Mouse (Mus musculus): ENCODE measurements around the gene Nop14. TPM values are rescaled to one million over a fixed set of nuclear protein-coding genes. Genes with fewer than 3 reads are reported as not detected.
A peak's percentile ranks its signal among the peaks of the same experiment; 100 is the strongest.

The Nop14 gene
- polyA plus RNA-seq, 1 experiment from 2014 or later = 23.1 TPM

DNA sequence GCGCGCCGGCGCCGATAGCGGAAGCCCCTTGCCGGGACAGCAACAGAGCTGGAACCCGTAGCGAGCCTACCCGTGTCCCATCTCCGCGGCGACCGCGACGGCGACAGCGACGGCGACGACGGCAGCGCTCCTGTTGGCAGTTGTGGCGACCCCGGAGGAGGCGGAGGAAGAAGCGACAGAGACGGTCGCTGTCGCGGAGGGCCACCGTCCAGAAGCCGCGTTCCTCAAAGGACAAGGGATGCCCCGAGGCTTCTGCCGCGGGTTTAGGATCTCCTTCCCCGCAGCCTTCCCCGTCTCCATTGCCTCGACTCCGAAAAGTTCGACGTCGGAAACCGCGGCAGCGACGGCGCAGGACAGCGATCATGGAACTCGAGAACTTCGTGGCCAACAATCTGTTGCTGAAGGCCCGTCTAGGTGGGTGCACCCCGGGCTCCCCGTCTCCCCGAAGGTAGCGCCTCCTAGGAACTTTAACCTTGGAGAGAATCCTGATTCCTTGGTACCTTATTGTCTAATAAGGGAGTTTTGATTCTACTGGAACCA, 713 bp upstream of the Nop14 start:
- Histone ChIP-seq H3K4me2 (replicated peaks) (peak overlapping the region; percentile 60), H3K4me1 (replicated peaks; ENCODE audit: control insufficient read depth, insufficient read depth, low read length) (peaks cover 8% of the 10 kb centered on the region), H3K27ac (peak overlapping the region; percentile 79), H3K36me3 (replicated peaks; ENCODE audit: control insufficient read depth, insufficient read depth) (peaks cover 18% of the 10 kb centered on the region), H3K27me3 (ENCODE audit: control insufficient read depth, insufficient read depth, low read length) (no peaks in the 10 kb centered on the region), H3K9ac (peak overlapping the region; percentile 55), H3K4me3 (replicated peaks; ENCODE audit: low read length) (peak overlapping the region; percentile 63), H3K9me3 (ENCODE audit: control insufficient read depth, low read length) (no peaks in the 10 kb centered on the region)
- DNase-seq (ENCODE audit: low spot score) = peak; percentile 44
- under 1% methylated on average over 57 of the region's 57 CpGs for WGBS
- ATAC-seq (ENCODE audit: low FRiP score) = no peak; the same call in 1 of the 2 replicates

DNA sequence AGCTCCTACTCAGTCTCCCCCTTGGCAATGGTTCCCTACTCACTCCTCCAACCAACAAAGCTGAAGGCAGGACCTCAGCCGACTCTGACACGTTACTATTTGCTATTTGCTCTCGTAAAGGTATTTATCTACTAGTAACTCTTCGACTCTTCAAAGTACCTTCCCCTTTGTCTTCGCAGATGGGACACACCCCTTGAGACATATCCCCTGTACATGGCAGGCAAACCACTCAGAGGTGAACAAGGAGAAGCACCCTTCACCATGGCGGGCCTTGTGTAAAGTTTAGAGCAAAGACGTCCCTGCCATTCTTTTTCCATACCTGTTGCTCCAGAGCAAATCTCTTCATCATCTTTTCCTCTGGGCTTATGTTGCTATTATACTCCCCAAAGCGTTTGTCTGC, 2.4 kb downstream of the Nop14 start:
- peaks cover 8% of the 10 kb centered on the region for H3K4me1 ChIP-seq (replicated peaks; ENCODE audit: control insufficient read depth, insufficient read depth, low read length)

DNA sequence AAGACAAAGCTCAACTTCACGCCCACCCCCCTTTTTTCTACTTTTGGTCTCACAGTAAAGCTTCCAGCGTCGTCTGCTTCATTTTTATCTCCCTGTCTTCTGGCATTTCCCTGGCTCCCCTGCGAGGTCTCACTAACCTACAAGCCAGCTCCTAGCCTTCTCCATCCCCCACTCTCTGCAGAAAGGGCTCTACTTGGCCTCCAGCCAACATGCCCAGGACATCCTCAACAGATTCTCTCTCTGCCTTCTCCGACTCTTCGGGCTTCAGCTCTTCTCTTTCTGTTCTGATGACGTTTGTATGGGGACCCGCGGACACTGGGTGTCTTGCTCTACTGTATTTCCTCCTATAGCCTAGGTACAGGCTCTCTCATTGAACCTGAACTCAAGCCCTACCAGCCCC, 5.1 kb downstream of the Nop14 start:
- no peak for ATAC-seq (ENCODE audit: low FRiP score)
- Histone ChIP-seq H3K4me1 (replicated peaks; ENCODE audit: control insufficient read depth, insufficient read depth, low read length) (peaks cover 8% of the 10 kb centered on the region), H3K4me2 (replicated peaks) (no peak overlapping the region), H3K9me3 (ENCODE audit: control insufficient read depth, low read length) (no peaks in the 10 kb centered on the region), H3K27me3 (ENCODE audit: control insufficient read depth, insufficient read depth, low read length) (no peaks in the 10 kb centered on the region), H3K27ac (no peak overlapping the region), H3K36me3 (replicated peaks; ENCODE audit: control insufficient read depth, insufficient read depth) (peaks cover 75% of the 10 kb centered on the region), H3K9ac (no peak overlapping the region), H3K4me3 (replicated peaks; ENCODE audit: low read length) (no peak overlapping the region)
- DNase-seq (ENCODE audit: low spot score) = no peak
- WGBS = 87% methylated on average over 9 of the region's 9 CpGs

More for the DNA sequence above, 2.4 kb downstream of the Nop14 start:
- Histone ChIP-seq H3K36me3 (replicated peaks; ENCODE audit: control insufficient read depth, insufficient read depth) (peaks cover 49% of the 10 kb centered on the region), H3K4me2 (replicated peaks) (no peak overlapping the region), H3K9me3 (ENCODE audit: control insufficient read depth, low read length) (no peaks in the 10 kb centered on the region), H3K27me3 (ENCODE audit: control insufficient read depth, insufficient read depth, low read length) (no peaks in the 10 kb centered on the region), H3K9ac (no peak overlapping the region), H3K4me3 (replicated peaks; ENCODE audit: low read length) (no peak overlapping the region), H3K27ac (no peak overlapping the region)
- DNase-seq (ENCODE audit: low spot score) = no peak
- ATAC-seq (ENCODE audit: low FRiP score) = no peak
- WGBS = 96% methylated on average over 8 of the region's 8 CpGs

DNA sequence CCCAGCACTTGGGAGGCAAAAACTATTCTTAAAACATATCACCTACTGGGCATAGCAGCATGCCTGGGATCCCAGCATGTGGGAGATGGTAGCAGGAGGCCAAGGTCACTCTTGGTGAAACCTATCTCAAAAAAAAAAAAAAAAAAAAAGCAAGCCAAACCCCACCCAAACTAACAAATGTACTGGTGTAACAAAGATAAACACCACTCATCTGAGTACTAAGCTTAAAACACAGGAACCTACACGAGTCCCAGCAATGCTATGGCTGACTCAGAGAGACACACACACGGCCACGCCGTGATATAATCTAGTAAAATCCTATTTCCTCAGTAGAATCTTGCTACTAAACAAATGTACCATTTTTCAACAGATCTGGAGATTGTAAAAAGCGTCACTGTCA, 7.0 kb downstream of the Nop14 start:
- DNase-seq (ENCODE audit: low spot score) = no peak
- no peaks in the 10 kb centered on the region for H3K4me1 ChIP-seq (replicated peaks; ENCODE audit: control insufficient read depth, insufficient read depth, low read length)
- no peak overlapping the region for H3K9ac ChIP-seq
- ATAC-seq (ENCODE audit: low FRiP score) = no peak
- peaks cover 94% of the 10 kb centered on the region for H3K36me3 ChIP-seq (replicated peaks; ENCODE audit: control insufficient read depth, insufficient read depth)
- WGBS = over 99% methylated on average over 5 of the region's 5 CpGs
- H3K27me3 ChIP-seq (ENCODE audit: control insufficient read depth, insufficient read depth, low read length) = no peaks in the 10 kb centered on the region
- H3K4me3 ChIP-seq (replicated peaks; ENCODE audit: low read length) = no peak overlapping the region
- H3K9me3 ChIP-seq (ENCODE audit: control insufficient read depth, low read length) = no peaks in the 10 kb centered on the region
- no peak overlapping the region for H3K4me2 ChIP-seq (replicated peaks)
- no peak overlapping the region for H3K27ac ChIP-seq

DNA sequence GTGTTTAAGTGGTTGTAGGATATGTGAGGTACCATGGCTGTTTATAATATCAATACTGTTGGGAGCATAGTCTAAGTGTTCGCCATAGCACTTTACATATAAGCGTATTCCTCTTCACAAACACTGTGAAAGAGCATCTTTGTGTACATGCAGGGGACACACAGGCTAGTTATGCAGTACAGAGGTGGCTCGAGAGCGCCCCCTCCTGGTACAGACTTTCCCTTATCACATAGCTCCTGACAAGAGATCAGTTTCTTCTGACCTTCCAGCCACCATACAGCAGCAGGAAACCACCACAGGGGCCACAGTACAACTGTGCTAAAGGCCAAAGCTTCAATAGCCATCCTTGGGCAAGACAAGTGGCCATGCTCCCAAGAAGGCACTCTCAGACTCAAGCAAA, 12.4 kb downstream of the Nop14 start:
- 51% methylated on average over 4 of the region's 4 CpGs for WGBS
- H3K9ac ChIP-seq = no peak overlapping the region
- no peaks in the 10 kb centered on the region for H3K27me3 ChIP-seq (ENCODE audit: control insufficient read depth, insufficient read depth, low read length)
- no peak overlapping the region for H3K4me3 ChIP-seq (replicated peaks; ENCODE audit: low read length)
- peak; percentile 76 for DNase-seq (ENCODE audit: low spot score)
- peaks cover 100% of the 10 kb centered on the region for H3K36me3 ChIP-seq (replicated peaks; ENCODE audit: control insufficient read depth, insufficient read depth)
- H3K4me2 ChIP-seq (replicated peaks) = no peak overlapping the region
- ATAC-seq (ENCODE audit: low FRiP score) = no peak
- H3K27ac ChIP-seq = no peak overlapping the region
- H3K9me3 ChIP-seq (ENCODE audit: control insufficient read depth, low read length) = no peaks in the 10 kb centered on the region
- no peaks in the 10 kb centered on the region for H3K4me1 ChIP-seq (replicated peaks; ENCODE audit: control insufficient read depth, insufficient read depth, low read length)

DNA sequence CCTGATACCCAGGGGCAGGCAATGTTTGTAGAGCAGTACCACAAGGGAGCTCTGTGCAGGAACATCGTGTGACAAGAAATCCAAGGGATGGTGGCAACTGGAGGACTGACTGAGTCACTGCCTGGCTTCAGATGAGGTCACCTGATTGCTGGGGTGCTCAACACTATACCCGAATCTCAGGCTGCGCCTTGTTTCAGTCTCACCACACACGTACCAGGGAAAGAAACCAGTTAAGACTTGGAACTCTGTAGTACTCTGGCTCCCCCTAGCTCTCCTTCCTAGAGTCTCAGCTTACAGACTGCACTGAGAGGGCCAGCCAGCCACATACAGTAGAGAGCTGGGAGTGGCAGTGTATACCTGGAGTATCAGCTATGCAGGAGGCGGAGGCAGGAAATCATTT, 17.0 kb downstream of the Nop14 start:
- WGBS = 77% methylated on average over 5 of the region's 5 CpGs
- Histone ChIP-seq H3K4me3 (replicated peaks; ENCODE audit: low read length) (no peak overlapping the region), H3K4me1 (replicated peaks; ENCODE audit: control insufficient read depth, insufficient read depth, low read length) (no peaks in the 10 kb centered on the region), H3K4me2 (replicated peaks) (no peak overlapping the region), H3K9ac (no peak overlapping the region), H3K9me3 (ENCODE audit: control insufficient read depth, low read length) (no peaks in the 10 kb centered on the region), H3K36me3 (replicated peaks; ENCODE audit: control insufficient read depth, insufficient read depth) (peaks cover 94% of the 10 kb centered on the region), H3K27me3 (ENCODE audit: control insufficient read depth, insufficient read depth, low read length) (no peaks in the 10 kb centered on the region), H3K27ac (no peak overlapping the region)
- ATAC-seq (ENCODE audit: low FRiP score) = peak; percentile 71; the same call in 1 of the 2 replicates
- DNase-seq (ENCODE audit: low spot score) = peak; percentile 64

DNA sequence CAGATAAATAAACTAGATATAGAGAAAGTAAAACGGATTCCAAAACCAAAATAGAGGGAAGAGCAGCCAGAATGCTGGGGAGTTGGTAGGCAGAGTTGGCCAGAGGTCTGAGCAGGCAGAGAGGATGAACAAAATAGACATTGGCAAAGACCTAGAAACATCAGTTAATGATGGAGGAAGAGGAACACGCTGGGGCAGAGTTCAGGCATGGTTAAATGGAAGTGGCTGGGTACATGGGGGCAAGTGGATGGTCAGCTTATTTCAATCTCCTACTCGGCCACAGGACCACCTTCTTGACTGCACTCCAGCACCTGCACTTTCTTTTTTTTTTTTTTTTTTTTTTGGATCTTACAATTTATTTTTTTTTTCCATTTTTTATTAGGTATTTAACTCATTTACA, 18.0 kb downstream of the Nop14 start:
- Histone ChIP-seq H3K4me2 (replicated peaks) (no peak overlapping the region), H3K27me3 (ENCODE audit: control insufficient read depth, insufficient read depth, low read length) (no peaks in the 10 kb centered on the region), H3K4me3 (replicated peaks; ENCODE audit: low read length) (no peak overlapping the region), H3K9me3 (ENCODE audit: control insufficient read depth, low read length) (no peaks in the 10 kb centered on the region), H3K27ac (no peak overlapping the region), H3K36me3 (replicated peaks; ENCODE audit: control insufficient read depth, insufficient read depth) (peaks cover 90% of the 10 kb centered on the region), H3K4me1 (replicated peaks; ENCODE audit: control insufficient read depth, insufficient read depth, low read length) (peaks cover 5% of the 10 kb centered on the region), H3K9ac (no peak overlapping the region)
- no peak for ATAC-seq (ENCODE audit: low FRiP score)
- 93% methylated on average over 3 of the region's 3 CpGs for WGBS
- no peak for DNase-seq (ENCODE audit: low spot score)

DNA sequence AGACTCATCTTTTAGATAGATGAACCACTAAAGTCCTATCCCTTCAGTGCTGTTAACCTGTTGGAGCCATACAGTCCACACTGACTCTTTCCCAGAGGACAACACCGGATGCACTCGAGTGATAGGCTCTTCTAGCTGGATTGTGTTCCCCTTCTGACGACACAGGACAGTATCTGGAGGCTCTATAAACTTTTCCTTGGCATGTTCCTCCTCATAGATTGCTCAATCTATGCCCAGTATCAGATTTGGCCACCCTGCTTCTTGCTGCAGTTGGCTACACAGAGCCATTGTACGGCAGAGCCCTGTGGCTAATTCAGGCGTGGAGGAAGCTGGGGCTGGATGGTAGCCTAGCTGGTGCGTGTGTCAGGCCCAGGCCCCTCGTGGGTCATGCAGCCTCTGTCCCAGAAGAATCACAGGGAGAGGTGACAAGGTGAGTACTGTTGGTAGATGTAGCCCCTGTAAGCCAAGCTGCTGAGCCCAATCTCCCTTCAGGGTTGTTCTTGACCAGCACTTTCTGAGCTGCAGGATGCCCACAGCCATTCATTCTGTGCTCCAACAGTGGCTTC, 22.3 kb downstream of the Nop14 start:
- no peak overlapping the region for H3K27ac ChIP-seq
- peaks cover 14% of the 10 kb centered on the region for H3K4me1 ChIP-seq (replicated peaks; ENCODE audit: control insufficient read depth, insufficient read depth, low read length)
- 0 out of 2 replicates have a peak overlapping the region, but pooled peaks have one; percentile 47 for H3K4me3 ChIP-seq (replicated peaks; ENCODE audit: low read length)
- no peaks in the 10 kb centered on the region for H3K9me3 ChIP-seq (ENCODE audit: control insufficient read depth, low read length)
- DNase-seq (ENCODE audit: low spot score) (no peak), ATAC-seq (ENCODE audit: low FRiP score) (no peak)
- H3K9ac ChIP-seq = no peak overlapping the region
- H3K4me2 ChIP-seq (replicated peaks) = peak overlapping the region; percentile 82
- no peaks in the 10 kb centered on the region for H3K27me3 ChIP-seq (ENCODE audit: control insufficient read depth, insufficient read depth, low read length)
- H3K36me3 ChIP-seq (replicated peaks; ENCODE audit: control insufficient read depth, insufficient read depth) = peaks cover 72% of the 10 kb centered on the region
- WGBS = 83% methylated on average over 7 of the region's 7 CpGs

DNA sequence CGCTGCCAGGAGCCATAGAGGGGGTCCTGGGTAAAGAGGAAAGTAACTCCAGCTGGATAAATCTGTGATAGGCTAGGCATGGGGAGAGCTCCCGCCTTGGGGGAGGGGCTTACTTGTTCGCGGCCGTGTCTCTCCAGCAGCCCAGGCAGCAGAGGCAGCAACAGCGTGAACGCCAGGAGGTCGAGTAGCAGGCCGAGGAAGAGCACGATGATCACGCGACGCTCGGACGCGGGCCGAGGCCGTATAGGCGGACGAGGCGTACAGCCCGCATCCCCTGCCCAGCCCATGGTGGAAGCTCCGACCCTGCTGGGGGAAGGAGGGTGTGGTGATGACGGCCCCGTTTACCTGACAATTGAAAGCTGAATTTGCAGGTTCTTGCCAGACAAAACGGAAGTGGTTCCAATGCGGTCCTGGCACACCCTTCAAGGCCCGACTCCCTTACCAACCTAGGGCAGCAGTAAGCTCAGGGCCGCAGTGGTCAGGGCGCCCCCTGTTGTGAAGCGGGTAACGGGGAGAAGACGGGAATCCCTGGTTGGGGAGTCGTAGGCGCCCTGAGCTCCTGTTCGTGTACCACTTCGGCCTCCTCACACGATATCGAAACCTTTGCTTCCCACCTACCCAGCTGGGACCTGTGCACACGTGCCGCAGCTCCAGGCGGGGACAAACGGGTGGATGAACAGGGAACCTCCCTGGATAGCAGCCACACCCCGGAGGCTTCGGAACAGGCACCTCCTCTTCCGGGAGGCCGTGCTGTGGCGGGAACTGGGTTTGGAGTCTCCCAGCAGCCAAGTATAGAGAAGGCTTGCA, 23.3 kb downstream of the Nop14 start, which contains the start of gene Mfsd10:
Gene Mfsd10, minus strand, starts transcription at position 732 of the 807 bp plus-strand sequence.
- under 1% methylated on average over 48 of the region's 48 CpGs for WGBS
- H3K27ac ChIP-seq = peak within 1 kb of the TSS; percentile 89
- peak; percentile 91 for ATAC-seq (ENCODE audit: low FRiP score)
- no peaks in the 10 kb centered on the region for H3K9me3 ChIP-seq (ENCODE audit: control insufficient read depth, low read length)
- H3K4me1 ChIP-seq (replicated peaks; ENCODE audit: control insufficient read depth, insufficient read depth, low read length) = peaks cover 14% of the 10 kb centered on the region
- DNase-seq (ENCODE audit: low spot score) = peak; percentile 80
- H3K27me3 ChIP-seq (ENCODE audit: control insufficient read depth, insufficient read depth, low read length) = no peaks in the 10 kb centered on the region
- peak within 1 kb of the TSS; percentile 76 for H3K9ac ChIP-seq
- H3K4me3 ChIP-seq (replicated peaks; ENCODE audit: low read length) = peak within 1 kb of the TSS; percentile 47
- peaks cover 77% of the 10 kb centered on the region for H3K36me3 ChIP-seq (replicated peaks; ENCODE audit: control insufficient read depth, insufficient read depth)
- H3K4me2 ChIP-seq (replicated peaks) = peak within 1 kb of the TSS; percentile 82
